Mouse (Mus musculus) hindbrain, postnatal 0 days (tissue): Measurements from ENCODE around the gene Serpinb12. TPM values are rescaled to one million over a fixed set of nuclear protein-coding genes. Genes with fewer than 3 reads are reported as not detected.
"Not testable (repeated sequence)": the region's sequence is repeated elsewhere in the genome, so short reads cannot be mapped to it uniquely, and the experiment has no call there.

Experiments used
- ATAC-seq: fragments of 200-750 bp; cut with Nextera tagmentation; 2 replicates; pipeline ENCODE4 v1.8.0; 2017; ENCODE audit warnings: mild to moderate bottlenecking, moderate TSS enrichment, moderate library complexity
- DNase-seq: peaks from one replicate; pipeline ENCODE4 v3.0.0-alpha.2; 2015; ENCODE audit warnings: low spot score
- H3K27ac ChIP-seq: fragments of 300-500 bp; sonication (generic); 2 replicates; pipeline ENCODE4 v1.5.1; 2014; ENCODE audit warnings: mild to moderate bottlenecking
- H3K27me3 ChIP-seq: fragments of 300-500 bp; sonication (generic); 2 replicates; pipeline ENCODE4 v1.6.1; 2014; ENCODE audit warnings: low read length, mixed read lengths; ENCODE audit not compliant: insufficient read depth
- H3K36me3 ChIP-seq: fragments of 300-500 bp; sonication (generic); 2 replicates; pipeline ENCODE4 v1.6.1; 2014; ENCODE audit warnings: low read length, mixed read lengths; ENCODE audit not compliant: insufficient read depth
- H3K4me1 ChIP-seq: fragments of 300-500 bp; sonication (generic); 2 replicates; pipeline ENCODE4 v1.6.1; 2014; ENCODE audit warnings: antibody characterized with exemption, low read length, mixed read lengths; ENCODE audit not compliant: insufficient read depth
- H3K4me2 ChIP-seq: fragments of 300-500 bp; sonication (generic); 2 replicates; pipeline ENCODE4 v1.6.1; 2014; ENCODE audit warnings: low read depth, mild to moderate bottlenecking, low read length, moderate library complexity, mixed read lengths
- H3K4me3 ChIP-seq: fragments of 300-500 bp; sonication (generic); 2 replicates; pipeline ENCODE4 v1.5.1; 2014; ENCODE audit warnings: low read length
- H3K9ac ChIP-seq: fragments of 300-500 bp; sonication (generic); replicated peaks from 2 replicates; pipeline ENCODE4 v1.6.1; 2014; ENCODE audit warnings: mild to moderate bottlenecking, low read length, moderate library complexity, mixed read lengths
- H3K9me3 ChIP-seq: fragments of 300-500 bp; sonication (generic); 2 replicates; pipeline ENCODE4 v1.6.1; 2016; ENCODE audit warnings: low read length, mixed read lengths
- CTCF ChIP-seq: IDR thresholded peaks from 2 replicates; pipeline ENCODE4 v1.5.1; 2016; ENCODE audit warnings: antibody characterized with exemption, control low read depth, low read depth
- WGBS: fragments of 180-500 bp; shearing (Covaris S2); extraction: QIAGEN DNeasy Blood & Tissue Kit; methylation state at CpG from one replicate; pipeline ENCODE4 v1.1.7; 2014; 5-methylcytosine and 5-hydroxymethylcytosine counted together
- polyA plus RNA-seq: library from polyadenylated mRNA; unstranded; fragments of >200 nt; fragmentation: Nextera tagmentation; extraction: Ambion mirVana; gene quantifications from 2 replicates; pipeline ENCODE4 v1.2.1, GENCODE M21; 2015
- total RNA-seq: library from RNA; depleted of rRNA; stranded (reverse); fragments of >200 nt; gene quantifications from 2 replicates; pipeline ENCODE4 v1.2.3, GENCODE M21; 2014; rRNA removed

The Serpinb12 gene
- total RNA-seq (0.43 TPM in 1 of 2 replicates, not detected in the other), polyA plus RNA-seq (0.14 TPM in 1 of 2 replicates, not detected in the other)

DNA sequence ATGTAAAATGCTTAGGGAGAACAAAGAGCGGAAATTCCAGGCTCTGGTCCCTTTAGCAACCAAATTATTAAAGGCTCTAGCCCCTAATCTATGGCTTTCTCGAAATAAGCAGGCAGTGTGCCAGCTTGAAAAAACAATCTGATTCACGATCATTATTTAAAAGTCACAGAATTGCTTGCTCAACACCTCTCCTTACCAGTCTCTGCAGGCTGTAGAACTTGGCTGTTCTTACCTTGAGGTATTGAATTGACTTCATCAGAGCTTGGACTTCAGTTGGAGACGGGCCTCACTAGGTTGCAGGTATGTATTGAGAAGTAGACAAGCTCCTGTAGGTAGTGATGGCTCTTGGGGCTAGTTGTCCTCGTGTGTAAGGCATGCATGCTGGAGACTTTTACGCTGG is at the start of gene Serpinb12:
Gene Serpinb12, plus strand, starts transcription at position 185 of the 400 bp plus-strand sequence.
- TF ChIP-seq CTCF, result no peak
- no peak within 1 kb of the TSS for H3K4me2 ChIP-seq
- no peak within 1 kb of the TSS for H3K9ac ChIP-seq
- ATAC-seq, result no peak
- no peak within 1 kb of the TSS for H3K4me3 ChIP-seq
- DNase-seq, result no peak
- H3K4me1 ChIP-seq, result no peaks in the 10 kb centered on the region
- H3K9me3 ChIP-seq, result no peaks in the 10 kb centered on the region
- H3K27ac ChIP-seq, result no peak within 1 kb of the TSS
- WGBS, result 77% methylated on average over 6 of the region's 6 CpGs
- no peaks in the 10 kb centered on the region for H3K36me3 ChIP-seq
- H3K27me3 ChIP-seq, result no peaks in the 10 kb centered on the region

DNA sequence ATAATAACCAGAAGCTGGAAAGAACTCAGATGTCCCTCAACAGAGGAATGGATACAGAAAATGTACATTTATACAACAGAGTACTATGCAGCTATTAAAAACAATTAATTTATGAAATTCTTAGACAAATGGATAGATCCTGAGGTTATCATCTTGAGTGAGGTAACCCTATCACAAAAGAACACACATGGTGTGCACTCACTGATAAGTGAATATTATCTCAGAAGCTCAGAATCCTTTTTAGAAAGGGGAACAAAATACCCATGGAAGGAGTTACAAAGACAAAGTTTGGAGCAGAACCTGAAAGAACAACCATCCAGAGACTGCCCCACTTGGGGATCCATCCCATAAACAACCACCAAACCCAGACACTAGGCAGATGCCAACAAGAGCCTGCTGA is 39.1 kb upstream of the Serpinb12 start:
- H3K4me1 ChIP-seq, H3K9ac ChIP-seq, H3K9me3 ChIP-seq, H3K36me3 ChIP-seq, ATAC-seq, H3K27ac ChIP-seq, H3K27me3 ChIP-seq, DNase-seq, H3K4me2 ChIP-seq, H3K4me3 ChIP-seq: not testable (repeated sequence)

GRCm38 (mm10) chr1:106901406-106901805 is 32.8 kb upstream of the Serpinb12 start:
- H3K9me3 ChIP-seq, result no peaks in the 10 kb centered on the region
- peak; percentile 55 for DNase-seq
- no peak overlapping the region for H3K27ac ChIP-seq
- no peaks in the 10 kb centered on the region for H3K4me1 ChIP-seq
- TF ChIP-seq CTCF, result peak; percentile 71
- H3K4me3 ChIP-seq, result no peak overlapping the region
- WGBS, result 42% methylated on average over 4 of the region's 4 CpGs
- ATAC-seq, result 0 out of 2 replicates have a peak, but pooled peaks have one; percentile 49
- no peak overlapping the region for H3K9ac ChIP-seq
- H3K4me2 ChIP-seq, result no peak overlapping the region
- H3K36me3 ChIP-seq, result no peaks in the 10 kb centered on the region
- no peaks in the 10 kb centered on the region for H3K27me3 ChIP-seq

GRCm38 (mm10) chr1:106931954-106932353 is 2.3 kb upstream of the Serpinb12 start:
- H3K36me3 ChIP-seq, result no peaks in the 10 kb centered on the region
- no peak overlapping the region for H3K9ac ChIP-seq
- no peak overlapping the region for H3K4me3 ChIP-seq
- H3K27me3 ChIP-seq, result no peaks in the 10 kb centered on the region
- H3K4me1 ChIP-seq, result no peaks in the 10 kb centered on the region
- no peak for TF ChIP-seq CTCF
- DNase-seq (no peak), ATAC-seq (no peak)
- 84% methylated on average over 4 of the region's 4 CpGs for WGBS
- no peaks in the 10 kb centered on the region for H3K9me3 ChIP-seq
- H3K27ac ChIP-seq, result no peak overlapping the region
- H3K4me2 ChIP-seq, result no peak overlapping the region

- DNase-seq (no peak), ATAC-seq (no peak)
- no peak for TF ChIP-seq CTCF
These were observed 591 bp upstream of the Serpinb12 start for GRCm38 (mm10) chr1:106933658-106934057.

GRCm38 (mm10) chr1:106947217-106947616 is 13.0 kb downstream of the Serpinb12 start:
- Histone ChIP-seq H3K4me3 (no peak overlapping the region), H3K9ac (no peak overlapping the region), H3K4me1 (no peaks in the 10 kb centered on the region), H3K4me2 (no peak overlapping the region), H3K9me3 (no peaks in the 10 kb centered on the region), H3K27me3 (no peaks in the 10 kb centered on the region), H3K36me3 (no peaks in the 10 kb centered on the region), H3K27ac (no peak overlapping the region)
- DNase-seq, result no peak
- TF ChIP-seq CTCF, result no peak
- 96% methylated on average over 1 of the region's 1 CpGs for WGBS
- no peak for ATAC-seq

More at GRCm38 (mm10) chr1:106933658-106934057, 591 bp upstream of the Serpinb12 start:
- no peak overlapping the region for H3K9ac ChIP-seq
- no peaks in the 10 kb centered on the region for H3K4me1 ChIP-seq
- H3K27ac ChIP-seq, result no peak overlapping the region
- no peak overlapping the region for H3K4me2 ChIP-seq
- H3K27me3 ChIP-seq, result no peaks in the 10 kb centered on the region
- no peaks in the 10 kb centered on the region for H3K9me3 ChIP-seq
- H3K36me3 ChIP-seq, result no peaks in the 10 kb centered on the region
- no peak overlapping the region for H3K4me3 ChIP-seq

DNA sequence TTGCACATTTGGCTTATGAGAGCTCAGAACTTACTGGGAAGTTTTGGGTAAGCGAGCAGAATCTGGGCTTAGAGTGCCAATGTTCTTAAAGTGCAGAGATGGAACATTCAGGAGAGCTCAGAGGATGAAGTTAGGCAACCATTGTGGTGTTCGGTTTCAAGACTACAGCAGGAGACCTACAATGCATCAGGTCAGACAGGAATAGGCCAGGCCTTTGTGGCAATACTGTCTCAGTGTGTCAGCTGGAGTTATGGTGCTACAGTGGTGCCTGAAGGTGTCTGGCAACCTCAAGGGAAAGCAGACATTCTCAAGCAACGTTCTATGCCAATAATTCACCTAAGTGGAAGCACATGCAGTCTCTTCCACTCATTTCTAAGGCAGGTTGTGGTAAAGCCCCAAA is 25.7 kb downstream of the Serpinb12 start:
- no peak for TF ChIP-seq CTCF
- no peak for DNase-seq
- H3K9me3 ChIP-seq, result no peaks in the 10 kb centered on the region

More for the DNA sequence above, 25.7 kb downstream of the Serpinb12 start:
- no peak overlapping the region for H3K4me3 ChIP-seq
- 86% methylated on average over 3 of the region's 3 CpGs for WGBS
- no peak overlapping the region for H3K4me2 ChIP-seq
- H3K36me3 ChIP-seq, result no peaks in the 10 kb centered on the region
- no peak overlapping the region for H3K9ac ChIP-seq
- H3K4me1 ChIP-seq, result no peaks in the 10 kb centered on the region
- no peak for ATAC-seq
- H3K27me3 ChIP-seq, result no peaks in the 10 kb centered on the region
- no peak overlapping the region for H3K27ac ChIP-seq
